Mouse (Mus musculus) neural tube, embryonic 12.5 days (tissue): ENCODE results near the gene Gm17087. TPM values are rescaled to one million over a fixed set of nuclear protein-coding genes. Genes with fewer than 3 reads are reported as not detected.

Experiments
- ATAC-seq: fragments of 200-750 bp; cut with Nextera tagmentation; 2 replicates; pipeline ENCODE4 v1.8.0; 2017; ENCODE audit warnings: low read depth, mild to moderate bottlenecking, moderate TSS enrichment, moderate library complexity; ENCODE audit not compliant: low FRiP score
- H3K27ac ChIP-seq: fragments of 300-500 bp; sonication (generic); 2 replicates; pipeline ENCODE4 v1.5.1; 2016
- H3K27me3 ChIP-seq: fragments of 300-500 bp; sonication (generic); replicated peaks from 2 replicates; pipeline ENCODE4 v1.6.1; 2016; ENCODE audit warnings: mild to moderate bottlenecking
- H3K36me3 ChIP-seq: fragments of 300-500 bp; sonication (generic); 2 replicates; pipeline ENCODE4 v1.6.1; 2016; ENCODE audit warnings: mild to moderate bottlenecking
- H3K4me1 ChIP-seq: fragments of 300-500 bp; sonication (generic); 2 replicates; pipeline ENCODE4 v1.6.1; 2016
- H3K4me2 ChIP-seq: fragments of 300-500 bp; sonication (generic); replicated peaks from 2 replicates; pipeline ENCODE4 v1.6.1; 2016; ENCODE audit warnings: mild to moderate bottlenecking
- H3K4me3 ChIP-seq: fragments of 300-500 bp; sonication (generic); 2 replicates; pipeline ENCODE4 v1.5.1; 2016
- H3K9ac ChIP-seq: fragments of 300-500 bp; sonication (generic); 2 replicates; pipeline ENCODE4 v1.6.1; 2016; ENCODE audit warnings: mild to moderate bottlenecking
- H3K9me3 ChIP-seq: fragments of 300-500 bp; sonication (generic); 2 replicates; pipeline ENCODE4 v1.6.1; 2016; ENCODE audit warnings: mild to moderate bottlenecking
- WGBS: fragments of 180-500 bp; shearing (Covaris S2); methylation state at CpG from one replicate; pipeline ENCODE4 v1.1.7; 2016; 5-methylcytosine and 5-hydroxymethylcytosine counted together
- polyA plus RNA-seq: library from polyadenylated mRNA; unstranded; fragments of >200 nt; fragmentation: Nextera tagmentation; extraction: Ambion mirVana; gene quantifications from 2 replicates; pipeline ENCODE4 v1.2.1, GENCODE M21; 2016

Gm17087 gene
- polyA plus RNA-seq, 1 experiment from 2014 or later, result not detected

DNA sequence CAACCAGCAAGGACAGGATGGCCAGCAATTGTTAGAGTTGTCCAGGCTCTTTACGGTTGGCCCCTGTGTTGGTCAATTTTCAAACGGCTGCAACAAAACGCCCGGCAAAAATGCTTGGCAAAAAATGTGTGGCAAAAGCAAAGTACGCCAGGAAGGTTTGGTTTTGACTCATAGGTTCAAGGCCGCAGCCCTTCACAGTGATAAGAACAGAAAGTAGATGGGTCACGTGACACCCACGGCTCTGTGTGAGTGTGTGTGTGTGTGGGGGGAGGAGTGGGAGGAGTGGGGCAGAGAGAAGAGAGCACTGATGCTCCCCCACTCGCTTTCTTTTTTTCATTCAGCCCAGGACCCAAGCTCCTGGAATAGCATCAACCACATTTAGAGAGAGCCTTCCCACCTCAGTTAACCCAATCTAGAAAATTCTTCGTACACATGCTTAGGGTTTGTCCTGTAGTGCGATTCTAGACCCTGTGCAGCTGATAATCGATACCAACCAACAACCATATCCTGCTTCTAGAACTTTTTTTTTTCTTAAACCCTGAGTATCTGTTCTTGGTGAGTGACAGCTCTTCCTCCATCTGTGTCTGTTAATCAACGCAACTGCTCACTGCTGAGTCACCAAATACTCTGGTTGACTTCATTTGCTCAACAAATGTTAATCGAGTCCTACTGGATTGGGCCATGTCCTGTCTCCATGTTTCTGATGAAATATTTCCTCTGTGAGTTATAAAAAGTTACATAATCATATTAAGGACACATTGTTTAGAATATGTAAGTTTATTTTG is 4.5 kb downstream of the Gm17087 start:
- Histone ChIP-seq H3K36me3 (no peaks in the 10 kb centered on the region), H3K9ac (no peak overlapping the region), H3K9me3 (no peaks in the 10 kb centered on the region), H3K27me3 (no peaks in the 10 kb centered on the region), H3K4me1 (no peaks in the 10 kb centered on the region), H3K4me2 (no peak overlapping the region), H3K4me3 (no peak overlapping the region), H3K27ac (no peak overlapping the region)
- ATAC-seq, result no peak
- WGBS, result 73% methylated on average over 14 of the region's 14 CpGs

DNA sequence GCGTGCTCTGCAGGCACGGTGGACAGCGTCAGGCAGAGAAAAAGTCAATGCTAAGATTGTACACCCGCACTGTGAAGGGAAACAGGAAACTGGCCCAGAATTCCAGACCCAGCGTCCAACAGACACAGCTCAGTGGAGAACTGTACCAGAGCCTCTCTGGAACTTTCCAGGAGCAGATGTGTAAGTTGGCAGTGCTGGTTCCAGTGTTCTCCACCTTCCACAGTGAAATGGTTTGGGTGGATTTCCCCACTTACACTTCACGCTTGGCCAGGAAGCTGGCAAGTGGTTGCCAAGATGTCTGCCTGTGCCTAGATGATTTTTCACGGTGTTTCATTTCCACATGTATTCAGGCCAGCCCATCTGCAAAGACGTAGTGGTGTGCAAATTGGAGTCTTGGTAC is 8.8 kb downstream of the Gm17087 start:
- Histone ChIP-seq H3K4me3 (no peak overlapping the region), H3K4me2 (no peak overlapping the region), H3K4me1 (no peaks in the 10 kb centered on the region), H3K27me3 (no peaks in the 10 kb centered on the region), H3K27ac (no peak overlapping the region), H3K9me3 (no peaks in the 10 kb centered on the region), H3K9ac (no peak overlapping the region), H3K36me3 (no peaks in the 10 kb centered on the region)
- no peak for ATAC-seq
- 92% methylated on average over 8 of the region's 8 CpGs for WGBS

DNA sequence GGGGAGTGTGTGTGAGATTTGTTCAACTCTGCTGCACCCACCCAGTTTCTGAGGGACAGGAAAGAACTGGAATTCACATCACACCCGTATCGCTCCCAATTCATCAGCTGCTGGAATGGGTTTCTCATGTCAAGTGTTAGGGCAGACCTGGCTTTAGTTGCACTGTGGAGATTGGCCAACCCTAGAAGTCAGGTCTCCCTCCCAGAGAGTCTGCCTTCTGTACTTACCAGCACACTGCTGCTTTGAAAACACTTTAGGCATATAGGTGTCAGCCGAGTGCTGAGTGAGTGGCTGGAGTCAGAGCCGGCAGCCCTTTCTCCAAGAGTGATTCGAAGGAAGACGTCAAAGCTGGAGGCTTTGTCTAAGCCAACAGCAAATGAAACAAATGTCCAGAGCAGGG is 10.5 kb downstream of the Gm17087 start:
- Histone ChIP-seq H3K4me3 (no peak overlapping the region), H3K36me3 (no peaks in the 10 kb centered on the region), H3K4me2 (no peak overlapping the region), H3K27ac (no peak overlapping the region), H3K9ac (no peak overlapping the region), H3K4me1 (no peaks in the 10 kb centered on the region), H3K27me3 (no peaks in the 10 kb centered on the region), H3K9me3 (no peaks in the 10 kb centered on the region)
- ATAC-seq, result no peak
- WGBS, result 89% methylated on average over 6 of the region's 6 CpGs

DNA sequence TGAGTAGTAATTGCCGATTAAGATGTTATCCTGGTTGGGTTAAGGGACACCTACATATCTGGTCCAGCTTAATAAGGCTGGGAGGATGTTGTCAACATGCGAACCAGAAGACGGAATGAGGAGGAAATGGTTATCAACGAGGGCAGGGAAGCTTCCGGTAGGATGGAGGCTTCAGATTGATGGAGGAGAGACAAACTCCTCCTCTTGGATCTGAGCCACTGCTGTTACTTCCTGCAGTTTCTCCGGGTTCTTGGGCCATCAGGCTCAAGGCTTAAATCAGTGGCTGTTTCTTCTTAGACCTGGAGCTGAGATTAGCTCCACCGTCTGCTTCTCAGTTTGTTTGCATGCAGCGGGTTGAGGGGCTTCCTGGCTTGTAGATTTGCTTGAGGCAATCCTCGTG is 11.0 kb downstream of the Gm17087 start:
- no peak overlapping the region for H3K4me3 ChIP-seq
- no peaks in the 10 kb centered on the region for H3K36me3 ChIP-seq
- no peaks in the 10 kb centered on the region for H3K9me3 ChIP-seq
- no peak overlapping the region for H3K27ac ChIP-seq
- no peak for ATAC-seq
- H3K4me2 ChIP-seq, result no peak overlapping the region
- no peaks in the 10 kb centered on the region for H3K4me1 ChIP-seq
- 86% methylated on average over 9 of the region's 9 CpGs for WGBS
- H3K27me3 ChIP-seq, result no peaks in the 10 kb centered on the region
- H3K9ac ChIP-seq, result no peak overlapping the region

DNA sequence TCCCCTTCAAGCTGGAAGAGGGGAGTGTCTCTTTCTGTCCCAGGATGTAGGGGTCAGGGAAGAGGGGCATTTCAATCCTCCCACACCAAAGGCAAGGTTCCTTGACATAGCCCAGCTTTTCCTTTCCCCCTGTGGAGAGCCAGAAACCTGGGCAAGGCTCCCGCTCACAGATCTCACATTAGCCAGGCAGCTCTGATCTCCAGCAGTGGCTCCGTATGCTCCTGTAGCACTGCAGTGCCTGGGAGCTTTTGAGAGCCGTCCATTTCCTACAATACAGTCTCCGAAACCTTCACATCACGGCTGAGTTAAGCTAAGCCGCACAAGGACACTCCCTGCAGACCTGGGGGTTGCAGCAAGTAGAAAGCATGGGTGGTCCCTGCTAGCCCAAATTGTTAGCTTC is 12.5 kb downstream of the Gm17087 start:
- Histone ChIP-seq H3K27me3 (no peaks in the 10 kb centered on the region), H3K4me3 (no peak overlapping the region), H3K4me2 (no peak overlapping the region), H3K9ac (no peak overlapping the region), H3K27ac (no peak overlapping the region), H3K9me3 (no peaks in the 10 kb centered on the region), H3K4me1 (no peaks in the 10 kb centered on the region), H3K36me3 (no peaks in the 10 kb centered on the region)
- 86% methylated on average over 6 of the region's 6 CpGs for WGBS
- ATAC-seq, result no peak

DNA sequence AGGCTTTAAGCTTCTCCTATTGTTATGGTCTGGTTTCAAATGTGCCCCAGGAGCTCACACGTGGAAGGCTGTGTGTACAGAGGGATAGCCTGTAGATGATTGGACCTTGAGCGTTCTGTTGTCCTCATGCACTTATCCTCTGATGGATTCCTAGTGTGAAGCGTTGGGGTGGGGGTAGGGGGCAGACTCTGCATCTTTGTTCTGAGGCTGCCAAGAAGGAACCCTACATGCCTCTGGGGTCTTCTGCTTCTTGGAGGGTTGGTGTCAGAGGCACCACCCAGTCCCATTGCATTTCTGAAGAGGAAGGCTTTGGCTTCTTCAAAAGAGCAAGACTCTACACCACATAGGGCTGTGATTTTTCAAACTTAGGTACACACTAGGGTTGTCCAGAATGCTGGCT is 13.1 kb downstream of the Gm17087 start:
- no peak for ATAC-seq
- no peak overlapping the region for H3K9ac ChIP-seq
- no peak overlapping the region for H3K4me3 ChIP-seq
- no peaks in the 10 kb centered on the region for H3K27me3 ChIP-seq
- no peaks in the 10 kb centered on the region for H3K4me1 ChIP-seq
- H3K4me2 ChIP-seq, result no peak overlapping the region
- 77% methylated on average over 3 of the region's 3 CpGs for WGBS
- H3K27ac ChIP-seq, result no peak overlapping the region
- no peaks in the 10 kb centered on the region for H3K9me3 ChIP-seq
- H3K36me3 ChIP-seq, result no peaks in the 10 kb centered on the region

DNA sequence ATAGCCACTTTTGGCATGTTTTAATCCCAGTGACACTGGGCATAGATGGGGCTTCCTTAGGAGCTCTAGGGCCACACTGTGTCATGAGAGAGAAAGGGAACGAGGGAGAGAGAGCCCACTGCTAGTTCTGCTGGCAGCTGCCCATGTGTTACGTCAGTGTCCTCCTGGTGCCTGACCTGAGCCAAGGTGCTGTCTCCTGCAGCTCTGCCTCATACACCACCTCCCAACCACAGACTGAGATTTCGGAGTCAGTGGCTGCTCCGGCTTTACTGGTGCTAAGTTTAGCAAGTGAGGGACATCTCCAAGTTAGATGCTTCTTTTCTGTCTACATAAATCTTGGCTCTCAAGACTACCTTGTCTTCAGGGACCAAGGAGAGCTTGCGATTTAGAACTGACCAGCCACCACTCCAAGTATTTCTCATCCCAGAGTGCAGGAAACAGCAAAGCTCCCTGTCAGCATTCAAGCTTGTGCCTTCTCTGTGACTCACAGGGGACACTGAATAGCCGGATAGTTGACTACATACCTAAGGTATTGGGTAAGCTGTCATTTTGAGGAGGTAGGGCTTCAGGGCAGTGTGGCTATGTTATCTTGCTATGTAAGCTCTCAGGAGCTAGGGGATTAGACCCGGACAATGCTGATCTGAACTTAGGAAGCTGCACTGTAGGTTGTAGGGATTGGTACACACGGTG is 14.3 kb downstream of the Gm17087 start:
- no peak overlapping the region for H3K4me2 ChIP-seq
- no peak for ATAC-seq
- 91% methylated on average over 8 of the region's 8 CpGs for WGBS

DNA sequence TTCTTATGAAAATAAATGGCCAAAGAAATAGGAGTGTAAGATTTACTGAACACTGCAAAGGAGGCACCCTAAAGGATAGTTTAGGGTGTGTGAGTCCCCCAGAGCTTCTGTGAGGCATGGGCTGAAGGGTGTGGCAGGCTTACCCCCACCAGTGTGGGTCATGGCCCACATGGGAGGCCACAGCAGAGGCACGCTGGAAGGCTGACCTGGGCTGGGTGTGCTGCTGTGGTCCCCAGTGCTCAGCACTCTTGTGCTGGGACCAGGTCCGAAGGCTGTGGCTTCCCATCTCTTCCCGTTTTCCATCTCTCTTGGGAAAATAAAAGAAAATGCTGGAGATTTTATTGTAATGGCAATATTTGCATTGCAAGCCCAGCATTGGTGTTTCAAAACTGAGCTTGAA is 15.1 kb downstream of the Gm17087 start:
- WGBS, result 75% methylated on average over 3 of the region's 3 CpGs
- no peaks in the 10 kb centered on the region for H3K4me1 ChIP-seq
- H3K4me3 ChIP-seq, result no peak overlapping the region
- no peak overlapping the region for H3K9ac ChIP-seq
- no peaks in the 10 kb centered on the region for H3K9me3 ChIP-seq
- H3K4me2 ChIP-seq, result no peak overlapping the region
- H3K36me3 ChIP-seq, result no peaks in the 10 kb centered on the region
- no peak for ATAC-seq
- no peaks in the 10 kb centered on the region for H3K27me3 ChIP-seq
- no peak overlapping the region for H3K27ac ChIP-seq

More for the DNA sequence above, 14.3 kb downstream of the Gm17087 start:
- H3K4me1 ChIP-seq, result no peaks in the 10 kb centered on the region
- no peaks in the 10 kb centered on the region for H3K27me3 ChIP-seq
- H3K4me3 ChIP-seq, result no peak overlapping the region
- no peaks in the 10 kb centered on the region for H3K9me3 ChIP-seq
- H3K9ac ChIP-seq, result no peak overlapping the region
- no peaks in the 10 kb centered on the region for H3K36me3 ChIP-seq
- H3K27ac ChIP-seq, result no peak overlapping the region

DNA sequence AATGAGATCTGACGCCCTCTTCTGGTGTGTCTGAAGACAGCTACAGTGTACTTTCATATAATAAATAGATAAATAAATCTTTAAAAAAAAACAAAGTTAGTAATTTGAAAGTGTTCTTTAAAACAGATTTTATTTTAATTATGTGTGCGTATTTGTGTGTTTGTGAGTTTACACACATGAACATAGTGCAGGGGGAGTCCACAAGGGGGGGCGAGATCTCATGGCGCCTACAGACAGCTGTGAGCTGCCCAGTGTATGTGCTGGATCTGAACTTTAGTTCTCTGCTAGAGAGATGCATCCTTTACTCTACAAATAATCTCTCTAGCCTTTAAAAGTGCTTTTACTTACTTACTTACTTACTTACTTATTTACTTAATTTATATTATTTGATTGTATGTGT is 18.0 kb downstream of the Gm17087 start:
- WGBS, result 86% methylated on average over 4 of the region's 4 CpGs
- no peaks in the 10 kb centered on the region for H3K9me3 ChIP-seq

DNA sequence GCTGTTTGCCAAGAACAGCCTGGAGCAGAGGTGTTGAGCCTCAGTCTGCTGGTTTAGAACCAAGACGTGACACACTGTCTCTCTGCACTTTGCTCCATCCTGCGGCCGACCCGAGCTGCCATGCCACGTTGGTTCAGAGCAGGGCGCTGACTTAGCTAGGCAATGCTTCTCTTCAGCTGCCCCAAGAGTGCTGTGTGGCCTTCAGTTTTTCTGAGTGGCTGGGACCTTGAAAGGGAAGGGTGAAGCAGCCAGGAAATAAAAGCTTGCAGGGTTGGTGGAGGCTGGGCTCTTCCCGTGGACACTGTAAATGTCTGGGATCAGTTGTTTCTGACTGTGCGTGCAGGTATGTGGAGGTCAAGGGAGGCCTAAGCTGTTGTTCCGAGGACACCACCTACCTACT is 20.4 kb downstream of the Gm17087 start:
- H3K9ac ChIP-seq, result no peak overlapping the region
- WGBS, result 86% methylated on average over 9 of the region's 9 CpGs
- no peaks in the 10 kb centered on the region for H3K36me3 ChIP-seq
- no peaks in the 10 kb centered on the region for H3K4me1 ChIP-seq
- H3K27ac ChIP-seq, result no peak overlapping the region
- H3K4me2 ChIP-seq, result no peak overlapping the region
- no peak for ATAC-seq
- no peaks in the 10 kb centered on the region for H3K27me3 ChIP-seq
- no peaks in the 10 kb centered on the region for H3K9me3 ChIP-seq
- H3K4me3 ChIP-seq, result no peak overlapping the region

More for the DNA sequence above, 18.0 kb downstream of the Gm17087 start:
- no peak overlapping the region for H3K4me2 ChIP-seq
- no peak for ATAC-seq
- H3K4me3 ChIP-seq, result no peak overlapping the region
- H3K4me1 ChIP-seq, result no peaks in the 10 kb centered on the region
- no peaks in the 10 kb centered on the region for H3K36me3 ChIP-seq
- no peak overlapping the region for H3K27ac ChIP-seq
- H3K27me3 ChIP-seq, result no peaks in the 10 kb centered on the region
- no peak overlapping the region for H3K9ac ChIP-seq

DNA sequence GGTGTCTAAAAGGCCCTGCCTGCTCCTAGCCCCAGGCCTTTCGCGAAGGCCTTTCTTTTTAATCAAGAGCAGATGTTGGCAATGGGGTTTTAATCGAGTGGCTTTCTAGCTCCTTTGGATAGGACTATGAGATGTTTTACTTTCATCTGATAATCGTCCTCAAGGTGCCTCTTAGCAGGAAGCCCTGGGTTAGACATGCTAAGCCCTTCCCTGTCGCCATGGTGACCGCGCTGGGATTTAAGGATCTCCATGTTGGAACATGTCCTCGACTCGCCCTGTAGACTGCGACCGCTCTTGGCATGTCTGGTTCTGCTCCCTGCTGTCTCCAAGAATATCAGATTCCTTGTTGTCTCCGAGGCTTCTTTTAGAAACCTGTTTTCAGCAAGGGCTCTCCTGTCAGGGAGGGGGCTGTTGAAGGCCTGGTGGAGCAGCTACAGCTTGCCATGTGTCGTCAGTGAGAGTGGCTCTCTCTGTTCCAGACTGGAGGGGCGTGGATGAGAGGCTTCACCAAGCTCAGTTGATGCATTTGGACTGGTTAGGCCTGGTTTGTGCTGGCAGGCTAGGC is 24.7 kb downstream of the Gm17087 start:
- no peak overlapping the region for H3K4me3 ChIP-seq
- H3K27me3 ChIP-seq, result no peaks in the 10 kb centered on the region
- no peaks in the 10 kb centered on the region for H3K9me3 ChIP-seq
- no peaks in the 10 kb centered on the region for H3K36me3 ChIP-seq
- 77% methylated on average over 14 of the region's 14 CpGs for WGBS
- no peak overlapping the region for H3K27ac ChIP-seq
- no peak overlapping the region for H3K4me2 ChIP-seq
- no peaks in the 10 kb centered on the region for H3K4me1 ChIP-seq
- no peak for ATAC-seq
- H3K9ac ChIP-seq, result no peak overlapping the region

DNA sequence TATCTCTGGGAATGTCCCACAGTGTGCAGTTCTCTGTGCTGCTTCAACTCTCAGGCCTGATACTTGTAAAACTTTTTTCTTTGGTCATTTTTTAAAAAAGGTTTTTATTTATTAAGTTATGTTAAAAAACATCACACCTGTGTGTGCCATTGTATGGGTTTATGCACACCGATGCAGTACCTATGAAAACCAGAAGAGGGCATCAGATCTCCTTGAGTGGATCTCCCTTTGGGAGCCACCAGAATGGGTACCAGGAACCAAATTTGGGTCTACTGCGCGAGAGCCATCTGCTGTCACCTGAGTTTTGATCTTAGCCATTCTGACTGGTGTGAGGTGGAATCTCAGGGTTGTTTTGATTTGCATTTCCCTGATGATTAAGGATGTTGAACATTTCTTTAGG is 28.6 kb downstream of the Gm17087 start:
- Histone ChIP-seq H3K4me2 (no peak overlapping the region), H3K9me3 (no peaks in the 10 kb centered on the region), H3K27ac (no peak overlapping the region), H3K9ac (no peak overlapping the region), H3K4me3 (no peak overlapping the region), H3K36me3 (no peaks in the 10 kb centered on the region), H3K4me1 (no peaks in the 10 kb centered on the region), H3K27me3 (no peaks in the 10 kb centered on the region)
- ATAC-seq, result no peak
- 68% methylated on average over 3 of the region's 3 CpGs for WGBS
